Mouse (Mus musculus): ENCODE measurements around the gene Gm3646.

The Gm3646 gene

GRCm38 (mm10) chr1:39779111-39779980, 25.8 kb downstream of the Gm3646 start:
- DNase-seq = no peak

GRCm38 (mm10) chr1:39773991-39774729, 31.0 kb downstream of the Gm3646 start:
- DNase-seq = no peak

GRCm38 (mm10) chr1:39773551-39773950, 31.6 kb downstream of the Gm3646 start:
- no peak for DNase-seq

DNA sequence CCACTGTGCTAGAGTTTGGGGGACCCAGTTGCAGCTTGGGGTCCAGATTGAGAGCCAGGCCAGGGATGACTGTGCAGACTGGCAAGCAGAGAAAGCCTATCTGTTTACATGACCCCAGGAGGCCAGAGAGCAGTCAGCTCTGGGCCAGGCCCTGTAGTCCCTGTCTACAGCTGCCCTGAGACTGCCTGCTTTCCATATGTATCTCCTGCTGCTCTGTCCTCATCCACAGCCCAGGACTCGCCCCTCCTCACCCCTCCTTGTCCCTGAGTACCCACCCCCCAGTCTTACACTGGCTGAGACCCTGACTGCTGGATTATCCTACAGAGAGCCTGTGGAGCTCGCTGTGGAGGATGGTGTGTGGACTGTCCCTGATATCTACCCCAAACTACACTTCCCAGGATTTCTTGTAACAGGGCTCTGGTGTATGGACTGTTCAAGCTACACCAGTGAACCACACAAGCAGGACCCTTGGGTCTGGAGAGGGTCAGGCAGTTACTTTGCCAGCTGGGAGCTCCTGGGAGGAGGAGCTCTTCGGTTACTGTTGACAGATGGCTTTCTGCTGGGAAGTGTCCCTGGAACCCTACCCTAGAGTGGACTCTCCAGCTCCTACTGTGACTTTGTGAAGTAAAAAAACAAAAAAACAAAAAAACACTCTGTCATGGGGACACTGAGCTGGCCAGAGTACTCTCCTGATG, 32.6 kb downstream of the Gm3646 start:
- no peak for DNase-seq

- DNase-seq = no peak
These were observed 34.7 kb downstream of the Gm3646 start for GRCm38 (mm10) chr1:39770436-39770835.

GRCm38 (mm10) chr1:39768017-39768416, 37.1 kb downstream of the Gm3646 start:
- DNase-seq = no peak

GRCm38 (mm10) chr1:39765854-39766493, 39.2 kb downstream of the Gm3646 start:
- no peak for DNase-seq

DNA sequence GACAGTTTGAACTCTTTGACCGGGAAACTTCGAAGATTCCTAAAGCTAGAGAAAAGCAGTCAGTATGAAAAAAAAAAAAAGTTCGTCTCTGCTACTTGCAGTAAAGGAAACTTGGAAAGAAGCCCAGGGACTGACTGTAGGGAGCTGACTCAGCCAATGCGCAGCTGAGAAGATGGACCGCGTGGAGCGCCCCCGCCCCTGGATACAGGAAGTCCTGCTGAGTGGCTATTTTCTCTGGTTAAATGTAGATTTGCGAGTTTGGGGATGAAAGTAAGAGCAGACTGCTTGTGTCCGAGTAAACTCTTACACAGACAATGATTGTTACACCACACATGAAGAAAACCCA, 43.1 kb downstream of the Gm3646 start:
- DNase-seq = peak; percentile 72

DNA sequence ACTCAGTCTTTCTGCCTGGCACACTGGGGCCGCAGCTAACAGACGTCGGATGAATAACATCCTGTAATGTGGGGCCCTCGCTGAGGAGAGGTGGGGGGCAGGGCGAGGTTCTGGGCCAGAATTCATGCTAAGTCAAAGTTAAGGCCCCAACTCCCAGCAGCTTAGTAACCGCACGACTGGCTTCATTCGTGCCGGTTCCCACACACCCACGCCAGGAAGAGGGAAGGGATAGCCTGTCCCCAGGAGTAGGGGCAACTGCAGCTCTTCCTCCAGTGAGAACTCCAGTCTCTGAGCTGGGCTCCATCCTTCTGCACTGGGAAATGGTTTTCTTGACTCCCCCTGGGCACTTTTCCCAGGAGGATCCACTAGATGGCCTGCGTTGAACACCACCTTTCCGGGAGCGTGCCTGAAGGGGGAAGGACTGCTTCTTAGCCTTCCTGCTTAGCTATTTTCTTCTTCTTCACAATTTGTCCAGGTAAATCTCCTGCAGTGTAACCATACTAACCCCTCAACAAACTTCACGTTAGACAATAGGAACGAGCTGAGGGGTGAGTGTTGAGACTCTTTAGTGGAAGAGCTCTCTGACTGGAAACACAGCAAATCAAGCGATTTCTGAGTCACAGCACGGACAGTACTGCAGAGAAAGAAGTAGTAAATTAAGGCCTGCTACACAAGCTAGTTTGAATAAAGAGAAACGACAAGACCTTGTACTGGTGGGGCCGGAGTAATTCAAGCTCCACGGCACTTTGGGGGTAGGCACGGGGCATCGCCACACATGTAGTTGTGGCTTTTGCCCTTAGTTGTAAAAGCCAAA, 43.7 kb downstream of the Gm3646 start:
- peak; percentile 56 for DNase-seq

DNA sequence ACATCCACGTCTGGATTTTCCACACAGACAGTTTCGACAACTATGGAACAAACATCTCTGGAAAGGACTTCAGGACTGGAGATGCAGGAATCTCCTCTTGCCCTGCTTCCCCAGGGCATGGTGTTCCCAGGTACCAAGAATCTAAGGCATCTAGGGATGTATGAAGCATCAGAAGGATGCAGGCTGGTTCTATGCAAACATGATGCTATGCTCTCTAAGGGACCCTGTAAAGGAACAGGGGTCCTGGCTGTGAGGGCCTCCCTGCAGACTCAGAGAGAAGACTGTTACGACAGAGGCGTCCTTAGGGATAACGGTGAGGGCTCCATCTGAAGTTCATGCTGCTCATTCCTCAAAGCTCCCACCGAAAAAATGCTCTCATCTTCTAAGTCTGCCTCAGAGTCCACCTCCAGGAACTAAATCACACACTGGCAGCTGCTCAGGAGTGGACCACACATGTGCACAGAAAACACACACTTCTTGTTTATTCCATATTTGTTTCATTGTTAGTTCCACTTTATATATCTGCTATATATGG, 44.9 kb downstream of the Gm3646 start:
- DNase-seq = no peak

DNA sequence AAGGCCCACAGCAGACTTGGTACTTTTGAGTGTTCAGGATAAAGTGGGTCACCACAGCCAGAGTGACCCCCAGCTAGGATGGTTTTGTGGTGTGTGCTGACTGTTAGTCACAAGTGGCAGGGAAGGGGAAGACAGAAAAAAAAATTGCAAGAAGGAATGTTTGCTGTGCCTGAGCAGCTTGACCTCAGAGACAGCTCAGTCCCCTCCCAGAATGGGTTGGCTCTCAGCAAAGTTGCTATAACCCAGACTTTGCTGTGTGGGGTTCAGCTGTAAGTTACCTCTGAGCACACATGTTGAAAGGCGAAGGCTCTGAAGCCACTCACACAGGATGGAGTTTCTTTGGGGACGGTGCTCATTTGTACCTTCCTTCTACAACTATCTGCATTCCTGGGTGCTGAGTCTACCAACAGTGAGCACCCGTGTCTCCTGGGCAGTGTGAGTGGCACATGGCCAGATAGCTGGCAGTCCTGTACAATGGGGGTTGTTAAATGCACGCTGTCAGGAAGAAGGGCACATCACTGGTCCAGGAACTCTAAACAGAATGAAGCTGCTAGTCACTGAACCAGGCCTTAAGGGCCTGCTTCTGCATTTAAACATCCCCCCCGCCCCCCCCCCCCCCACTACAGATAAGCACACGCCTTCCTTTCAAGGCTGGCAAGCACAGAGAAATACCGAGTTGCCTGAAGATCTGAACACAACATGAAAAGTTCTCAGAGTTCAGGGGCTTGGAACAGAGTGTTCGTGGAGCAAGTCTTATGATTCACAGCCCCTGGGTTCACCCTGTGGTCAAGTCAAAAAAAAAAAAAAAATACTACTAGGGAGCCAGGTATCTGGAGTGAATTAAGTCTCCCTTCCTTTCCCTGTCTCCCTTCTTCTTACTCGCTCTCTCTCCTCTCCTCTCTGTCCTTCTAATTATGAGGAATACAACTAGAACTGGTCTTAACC, 45.6 kb downstream of the Gm3646 start:
- no peak for DNase-seq

DNA sequence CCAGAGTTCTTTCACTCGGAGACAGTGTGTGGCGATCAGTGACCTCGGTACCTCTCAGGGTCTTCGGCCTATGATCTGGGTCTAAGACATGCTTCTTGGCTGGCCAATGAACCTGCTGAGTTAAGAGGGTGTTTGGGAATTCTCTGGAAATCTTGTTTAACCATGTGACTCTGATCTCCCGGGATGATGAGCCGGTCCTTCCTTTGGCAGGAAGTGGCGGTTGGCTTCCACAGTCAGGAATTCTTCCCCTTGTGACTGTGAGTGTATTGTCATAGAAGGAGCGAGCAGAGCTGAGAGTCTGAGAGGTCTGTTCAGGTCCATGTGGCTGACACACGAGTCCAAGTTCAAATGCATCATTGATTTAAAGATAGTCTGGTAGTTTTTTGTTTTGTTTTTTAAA, 46.9 kb downstream of the Gm3646 start:
- no peak for DNase-seq

- DNase-seq = no peak
These were observed 48.2 kb downstream of the Gm3646 start for GRCm38 (mm10) chr1:39756952-39757351.

GRCm38 (mm10) chr1:39754224-39754957, 50.7 kb downstream of the Gm3646 start:
- no peak for DNase-seq
